In the genomic region with DNA sequence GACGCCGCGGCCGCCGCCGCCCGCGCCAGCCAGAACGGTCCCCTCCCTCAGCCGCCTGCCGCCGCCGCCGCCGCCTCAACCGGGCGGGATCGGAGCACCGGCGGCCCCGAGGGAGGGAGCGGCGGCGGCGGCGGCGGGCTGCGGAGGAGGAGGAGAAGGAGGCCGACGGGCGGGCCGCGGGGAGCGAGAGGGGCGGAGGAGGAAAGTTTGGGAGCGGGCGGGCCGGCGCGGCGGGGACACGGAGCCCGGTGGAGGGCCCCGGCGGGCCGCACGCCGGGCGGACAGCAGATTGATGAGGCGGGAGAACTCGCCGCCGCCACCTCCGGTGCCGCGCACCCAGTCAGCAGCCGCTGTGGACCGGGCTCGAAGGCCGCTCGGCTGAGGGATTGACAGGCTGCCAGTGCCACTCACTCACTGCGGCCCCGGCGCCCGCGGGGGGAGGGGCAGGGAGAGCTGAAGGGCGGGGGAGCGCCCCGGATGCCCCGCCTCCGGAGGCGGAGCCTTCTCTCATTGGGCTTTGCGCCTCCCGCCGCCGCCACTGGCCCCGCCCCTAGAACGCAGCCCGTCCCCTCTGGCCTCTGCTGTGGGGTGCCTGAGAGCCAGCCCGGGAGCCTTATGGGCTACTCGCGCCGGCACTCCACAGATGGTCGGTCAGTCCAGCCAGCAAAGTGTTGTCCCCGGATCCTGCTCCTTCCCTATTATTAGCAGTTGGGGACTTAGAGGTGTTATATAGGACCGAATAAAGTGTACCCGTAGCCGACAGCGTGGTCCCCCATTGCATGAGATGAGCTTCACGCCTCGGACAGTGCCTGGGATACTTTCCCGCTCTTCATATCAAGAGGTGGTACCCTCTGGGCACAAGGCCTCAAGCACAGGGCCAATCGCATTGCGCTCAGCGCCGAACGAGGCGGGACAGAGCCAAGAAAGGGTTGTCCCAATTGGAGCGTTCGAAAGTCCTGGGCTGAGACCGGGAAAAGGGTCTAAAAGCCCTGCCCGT, we compare ENCODE assay signal across 8 mouse cellular contexts. TPM values are rescaled to one million over a fixed set of nuclear protein-coding genes. Genes with fewer than 3 reads are reported as not detected.
A peak's percentile ranks its signal among the peaks of the same experiment; 100 is the strongest.
DNase-seq lines count a peak whose midpoint lies in the region; ATAC-seq and TF ChIP-seq lines count a peak whose summit lies in the region.

A gene (minus strand): TSS at position 838 of the 997 bp plus-strand sequence.

- peak within 1 kb of the TSS; percentile 60 for H3K4me3 ChIP-seq in ES-Bruce4 (ENCODE audit: low read depth, low read length)
- peak within 1 kb of the TSS; percentile 86 for H3K4me3 ChIP-seq in forebrain, embryonic 14.5 days (ENCODE audit: low read depth, low read length)
- H3K4me3 ChIP-seq in lung, adult 2 months (replicated peaks; ENCODE audit: extremely low read depth, low read depth, low read length) = peak within 1 kb of the TSS; percentile 99

- H3K27me3 ChIP-seq in ES-Bruce4 (ENCODE audit: control insufficient read depth, insufficient read depth, low read length, poor library complexity, severe bottlenecking) = 0 out of 2 replicates have a peak, but pooled peaks cover 1% of the 10 kb centered on the region
- no peaks in the 10 kb centered on the region for H3K27me3 ChIP-seq in forebrain, embryonic 14.5 days (replicated peaks; ENCODE audit: control insufficient read depth, insufficient read depth, low read length)

- peak; percentile 89 for ATAC-seq in cerebellum, adult (ENCODE audit: insufficient number of reproducible peaks, low FRiP score, low TSS enrichment)
- ATAC-seq in forebrain, embryonic 14.5 days = peak; percentile 91
- peak; percentile 84 for ATAC-seq in neutrophil, adult 5-6 weeks (ENCODE audit: extremely low read depth, insufficient number of reproducible peaks, low FRiP score, poor library complexity, severe bottlenecking)

- H3K9ac ChIP-seq in ES-Bruce4 (ENCODE audit: low read depth, poor library complexity, severe bottlenecking) = peak within 1 kb of the TSS; percentile 100
- H3K9ac ChIP-seq in forebrain, embryonic 14.5 days (ENCODE audit: low read length) = peak within 1 kb of the TSS; percentile 82

- no peaks in the 10 kb centered on the region for H3K9me3 ChIP-seq in ES-Bruce4 (replicated peaks; ENCODE audit: control insufficient read depth, insufficient read depth, low read length, poor library complexity, severe bottlenecking)
- no peaks in the 10 kb centered on the region for H3K9me3 ChIP-seq in forebrain, embryonic 14.5 days (replicated peaks; ENCODE audit: control insufficient read depth, low read length)

- peak within 1 kb of the TSS; percentile 93 for H3K4me2 ChIP-seq in forebrain, embryonic 14.5 days (ENCODE audit: low read length)

- H3K4me1 ChIP-seq in ES-Bruce4 (ENCODE audit: control insufficient read depth, insufficient read depth, low read length) = no peaks in the 10 kb centered on the region
- H3K4me1 ChIP-seq in forebrain, embryonic 14.5 days (ENCODE audit: control insufficient read depth, insufficient read depth, low read length) = no peaks in the 10 kb centered on the region
- no peaks in the 10 kb centered on the region for H3K4me1 ChIP-seq in lung, adult 2 months (ENCODE audit: control insufficient read depth, insufficient read depth, low read length)

- H3K36me3 ChIP-seq in ES-Bruce4 (ENCODE audit: control insufficient read depth, insufficient read depth, low read length, poor library complexity, severe bottlenecking) = no peaks in the 10 kb centered on the region
- H3K36me3 ChIP-seq in forebrain, embryonic 14.5 days (ENCODE audit: control insufficient read depth, insufficient read depth, low read length) = no peaks in the 10 kb centered on the region

- TF ChIP-seq EP300 in ES-Bruce4 (IDR thresholded peaks at IDR 0.05; ENCODE audit: insufficient read depth, low read depth, low read length) = no peak

- peak; percentile 10 for TF ChIP-seq POLR2A in ES-Bruce4 (IDR thresholded peaks at IDR 0.05; ENCODE audit: insufficient read depth, low read length)
- peak; percentile 65; the same call in 1 of the 2 replicates for TF ChIP-seq POLR2A in lung, adult 2 months (IDR thresholded peaks at IDR 0.05; ENCODE audit: borderline replicate concordance, extremely low read depth, low read depth, low read length)

- intact Hi-C loops in heart, postnatal 25 days (cut with DNase I) = loop anchor here (2.0 to 10.0 kb wide), 3 partner anchors 34 to 272 kb away; a partner anchor contains a TSS

- no peak within 1 kb of the TSS for H3K27ac ChIP-seq in ES-Bruce4 (ENCODE audit: insufficient read depth, low read length)
- peak within 1 kb of the TSS; percentile 95 for H3K27ac ChIP-seq in forebrain, embryonic 14.5 days (ENCODE audit: low read depth, low read length)

- under 1% methylated on average over 75 of the region's 102 CpGs for WGBS in forebrain, embryonic 14.5 days
- WGBS in lung, adult 2 months = under 1% methylated on average over 85 of the region's 102 CpGs

- peak; percentile 96 for DNase-seq in forebrain, embryonic 14.5 days (ENCODE audit: low spot score)
- DNase-seq in heart, postnatal 25 days (ENCODE audit: low spot score) = peak; percentile 91
- peak; percentile 81 to 92 for DNase-seq in layer of hippocampus, adult 18-20 months (ENCODE audit: low spot score in 2 of 2)
- DNase-seq in lung, adult 2 months = peak; percentile 96
- DNase-seq in thymus, adult 18-20 months = peak; percentile 87 to 88

- no peak for TF ChIP-seq CTCF in ES-Bruce4 (IDR thresholded peaks at IDR 0.05; ENCODE audit: low read depth, low read length)
- TF ChIP-seq CTCF in lung, adult 2 months (IDR thresholded peaks at IDR 0.05; ENCODE audit: insufficient read depth, low read length) = no peak

RNA-seq across cellular contexts. Expression of the gene that starts here (rescaled TPM):
- 16.2 and 16.8 TPM in 2 replicates for polyA plus RNA-seq in ES-Bruce4 (2011; ENCODE audit: insufficient read depth, insufficient read length, low read depth, missing spikeins)
- 60.3 and 61.9 TPM in 2 replicates for polyA plus RNA-seq in forebrain, embryonic 14.5 days (2014; fragmentation: Nextera tagmentation; extraction: Ambion mirVana)
- total RNA-seq in heart, postnatal 25 days (2021) = 1 to 10 TPM; 8.1 to 8.2 TPM
- total RNA-seq in layer of hippocampus, adult 18-20 months (2021) = 1 to 10 TPM; 7.1 to 7.6 TPM
- polyA plus RNA-seq in lung, adult 2 months (2012; rRNA removed) = 11.1 and 14.7 TPM in 2 replicates
- total RNA-seq in neutrophil, adult 5-6 weeks (2017) = 3.6 and 10.4 TPM in 2 replicates
